Mouse (Mus musculus): ENCODE measurements around the gene Dnajb8. TPM values are rescaled to one million over a fixed set of nuclear protein-coding genes. Genes with fewer than 3 reads are reported as not detected.

Gene Dnajb8
- polyA plus RNA-seq (2016; fragmentation: Nextera tagmentation; extraction: Ambion mirVana) = not detected in 2 replicates

- Histone ChIP-seq H3K36me3 (no peaks in the 10 kb centered on the region), H3K4me1 (peaks cover 12% of the 10 kb centered on the region), H3K27ac (0 out of 2 replicates have a peak within 1 kb of the TSS, but pooled peaks have one; percentile 20), H3K9me3 (replicated peaks) (no peaks in the 10 kb centered on the region), H3K4me3 (no peak within 1 kb of the TSS), H3K27me3 (ENCODE audit: low read depth, poor library complexity, severe bottlenecking) (peaks cover 27% of the 10 kb centered on the region; the same call in 1 of the 2 replicates)
- 48% methylated on average over 10 of the region's 10 CpGs for WGBS
- DNase-seq (ENCODE audit: low spot score) = no peak
Observed at GRCm38 (mm10) chr6:88221968-88222367, at the start of gene Dnajb8. Gene Dnajb8 (plus strand): TSS chr6:88222268.

DNA sequence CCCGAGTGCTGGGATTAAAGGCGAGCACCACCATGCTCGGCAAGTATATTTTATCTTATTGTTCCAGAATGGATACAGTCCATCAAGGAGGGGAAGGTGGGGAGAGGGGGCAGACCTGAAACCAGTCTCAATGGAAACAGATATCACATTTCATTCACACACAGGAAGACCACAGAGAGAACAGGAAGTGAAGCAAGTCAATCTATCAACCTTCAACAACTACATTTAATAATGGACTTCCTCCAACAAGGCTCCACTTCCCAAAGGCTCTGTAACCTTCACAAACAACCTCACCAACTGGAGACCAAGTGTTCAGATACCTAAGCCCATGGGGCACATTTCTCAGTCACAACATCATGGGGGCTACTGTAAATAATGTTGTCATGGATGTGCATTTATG lies 47.9 kb upstream of the Dnajb8 start:
- no peaks in the 10 kb centered on the region for H3K27me3 ChIP-seq (ENCODE audit: low read depth, poor library complexity, severe bottlenecking)
- WGBS = 97% methylated on average over 3 of the region's 3 CpGs
- no peak for DNase-seq (ENCODE audit: low spot score)
- H3K36me3 ChIP-seq = no peaks in the 10 kb centered on the region
- H3K9me3 ChIP-seq (replicated peaks) = no peaks in the 10 kb centered on the region; the same call in 1 of the 2 replicates
- H3K27ac ChIP-seq = no peak overlapping the region
- H3K4me1 ChIP-seq = 0 out of 2 replicates have a peak, but pooled peaks cover 4% of the 10 kb centered on the region
- no peak overlapping the region for H3K4me3 ChIP-seq

DNA sequence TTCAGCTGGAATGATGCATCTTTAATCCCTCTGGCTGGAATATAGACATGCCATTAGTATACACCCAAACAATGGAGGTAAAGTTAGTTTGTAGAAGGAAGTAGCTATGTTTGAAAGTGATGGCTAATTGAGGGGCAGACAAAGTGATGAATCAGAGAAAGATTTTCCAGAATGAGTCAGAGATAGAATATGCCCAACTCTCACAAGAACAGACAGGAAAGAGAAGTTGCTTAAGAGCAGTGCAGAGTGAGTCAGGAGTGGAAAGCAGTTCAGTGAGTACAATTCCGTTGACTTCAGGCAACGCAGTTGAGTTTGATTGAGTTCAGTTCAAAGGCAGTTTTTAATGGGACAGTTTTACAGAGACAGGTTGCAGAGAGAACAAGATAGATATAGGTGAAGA lies 47.4 kb upstream of the Dnajb8 start:
- Histone ChIP-seq H3K9me3 (replicated peaks) (no peaks in the 10 kb centered on the region; the same call in 1 of the 2 replicates), H3K27ac (no peak overlapping the region), H3K4me3 (no peak overlapping the region), H3K4me1 (0 out of 2 replicates have a peak, but pooled peaks cover 4% of the 10 kb centered on the region), H3K27me3 (ENCODE audit: low read depth, poor library complexity, severe bottlenecking) (no peaks in the 10 kb centered on the region), H3K36me3 (no peaks in the 10 kb centered on the region)
- DNase-seq (ENCODE audit: low spot score) = no peak
- 89% methylated on average over 2 of the region's 2 CpGs for WGBS

- WGBS = 77% methylated on average over 4 of the region's 4 CpGs
- no peaks in the 10 kb centered on the region for H3K36me3 ChIP-seq
- no peaks in the 10 kb centered on the region for H3K9me3 ChIP-seq (replicated peaks)
- no peak for DNase-seq (ENCODE audit: low spot score)
- H3K27me3 ChIP-seq (ENCODE audit: low read depth, poor library complexity, severe bottlenecking) = peaks cover 37% of the 10 kb centered on the region
- H3K4me3 ChIP-seq = no peak overlapping the region
- no peak overlapping the region for H3K27ac ChIP-seq
- peaks cover 3% of the 10 kb centered on the region for H3K4me1 ChIP-seq
Observed at GRCm38 (mm10) chr6:88184671-88185070, 37.4 kb upstream of the Dnajb8 start.

GRCm38 (mm10) chr6:88188148-88188547 lies 33.9 kb upstream of the Dnajb8 start:
- H3K27me3 ChIP-seq (ENCODE audit: low read depth, poor library complexity, severe bottlenecking) = peaks cover 71% of the 10 kb centered on the region
- H3K36me3 ChIP-seq = no peaks in the 10 kb centered on the region
- no peak overlapping the region for H3K27ac ChIP-seq
- no peak for DNase-seq (ENCODE audit: low spot score)
- no peaks in the 10 kb centered on the region for H3K9me3 ChIP-seq (replicated peaks)
- H3K4me3 ChIP-seq = no peak overlapping the region
- WGBS = 78% methylated on average over 6 of the region's 6 CpGs
- peaks cover 17% of the 10 kb centered on the region for H3K4me1 ChIP-seq

DNA sequence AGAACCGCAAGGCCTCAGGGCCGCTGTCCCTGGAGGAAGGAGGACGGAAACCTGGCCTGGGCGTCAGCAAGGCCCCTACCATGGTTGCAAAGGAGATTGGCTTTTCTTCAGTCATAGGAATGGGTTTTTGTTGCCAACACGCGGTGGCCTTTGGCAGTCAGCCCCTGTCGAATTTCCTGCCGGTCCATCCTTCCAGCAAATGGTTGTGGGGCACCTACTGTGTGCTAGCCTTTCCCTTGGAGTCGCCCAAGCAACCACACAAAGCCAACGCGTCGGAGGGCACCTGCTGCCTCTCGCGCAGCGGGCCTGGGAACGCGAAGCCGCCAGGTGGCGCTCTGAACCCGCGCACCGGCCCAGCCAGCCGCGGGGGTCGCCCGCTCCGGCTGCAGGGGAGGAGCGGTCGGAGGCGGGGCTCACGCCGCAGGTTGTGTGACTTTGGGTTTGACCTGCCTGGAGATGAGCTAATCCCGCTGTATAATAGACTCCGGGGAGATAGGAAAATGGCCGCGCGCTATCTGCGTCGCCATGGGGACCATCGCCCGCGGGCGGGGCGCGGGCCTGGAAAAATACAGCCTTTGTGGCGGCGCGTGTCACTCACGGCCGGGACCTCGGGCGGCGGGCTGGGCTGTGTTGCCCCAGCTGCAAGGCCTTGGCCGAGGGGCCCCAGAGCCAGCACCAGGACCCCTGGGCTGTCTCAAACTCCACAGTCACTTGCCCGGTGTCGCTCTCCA lies 32.6 kb upstream of the Dnajb8 start:
- 1% methylated on average over 56 of the region's 56 CpGs for WGBS
- peaks cover 85% of the 10 kb centered on the region for H3K27me3 ChIP-seq (ENCODE audit: low read depth, poor library complexity, severe bottlenecking)
- peaks cover 30% of the 10 kb centered on the region for H3K4me1 ChIP-seq
- H3K36me3 ChIP-seq = no peaks in the 10 kb centered on the region
- peak overlapping the region; percentile 57 for H3K4me3 ChIP-seq
- H3K9me3 ChIP-seq (replicated peaks) = no peaks in the 10 kb centered on the region
- H3K27ac ChIP-seq = no peak overlapping the region
- DNase-seq (ENCODE audit: low spot score) = peak; percentile 91

DNA sequence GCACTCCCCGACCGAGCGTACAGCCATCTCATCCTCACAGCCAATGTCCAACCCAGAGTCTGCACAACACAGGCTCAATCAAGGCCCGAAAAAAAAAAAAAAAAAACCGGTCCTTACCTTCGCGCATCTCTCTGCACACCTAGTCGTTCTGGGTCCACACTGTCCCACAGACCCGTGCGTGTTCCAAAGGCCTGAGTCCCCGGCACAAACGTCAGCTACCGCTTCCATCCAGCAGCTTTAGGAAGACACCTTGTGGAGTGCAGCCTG lies 32.1 kb upstream of the Dnajb8 start:
- no peak for DNase-seq (ENCODE audit: low spot score)
- no peak overlapping the region for H3K27ac ChIP-seq
- H3K4me1 ChIP-seq = peaks cover 33% of the 10 kb centered on the region
- no peaks in the 10 kb centered on the region for H3K36me3 ChIP-seq
- WGBS = 2% methylated on average over 13 of the region's 13 CpGs
- peak overlapping the region; percentile 57 for H3K4me3 ChIP-seq
- H3K27me3 ChIP-seq (ENCODE audit: low read depth, poor library complexity, severe bottlenecking) = peaks cover 90% of the 10 kb centered on the region
- H3K9me3 ChIP-seq (replicated peaks) = no peaks in the 10 kb centered on the region

DNA sequence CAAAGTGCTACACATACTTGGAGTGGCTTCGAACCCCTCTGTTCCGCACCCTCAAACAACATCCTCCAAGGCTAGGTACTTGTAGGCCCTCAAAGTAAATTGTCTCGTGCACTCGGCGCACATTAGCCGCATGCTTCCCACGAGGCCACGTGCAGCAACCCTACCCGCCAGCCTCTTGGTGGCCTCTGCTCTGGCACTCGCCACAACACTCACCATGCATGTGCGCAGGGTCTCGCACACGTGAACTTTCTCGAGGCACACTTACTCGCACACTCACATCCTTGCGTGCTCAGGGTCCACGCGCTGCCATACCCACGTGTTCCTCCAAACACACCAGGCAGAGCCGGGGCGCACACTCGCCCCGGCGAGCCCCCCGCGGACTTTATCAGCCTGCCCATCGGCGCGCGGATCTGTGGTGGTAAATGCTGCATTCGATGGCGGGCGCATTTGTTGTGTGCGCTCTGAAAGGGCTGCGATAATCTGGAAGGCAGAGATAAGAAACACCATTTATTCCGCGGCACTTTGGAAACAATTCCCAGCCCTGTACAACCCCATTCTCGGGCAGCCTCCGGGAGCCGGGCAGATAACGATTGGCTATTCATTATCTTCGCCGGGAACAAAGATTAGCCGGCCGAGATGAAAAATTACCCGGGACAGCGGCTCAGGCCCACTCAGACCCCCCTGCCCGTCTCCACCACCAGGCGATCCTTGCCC lies 31.6 kb upstream of the Dnajb8 start:
- H3K9me3 ChIP-seq (replicated peaks) = no peaks in the 10 kb centered on the region
- H3K36me3 ChIP-seq = no peaks in the 10 kb centered on the region
- 1% methylated on average over 49 of the region's 49 CpGs for WGBS
- H3K27me3 ChIP-seq (ENCODE audit: low read depth, poor library complexity, severe bottlenecking) = peaks cover 94% of the 10 kb centered on the region
- H3K27ac ChIP-seq = no peak overlapping the region
- DNase-seq (ENCODE audit: low spot score) = peak; percentile 63
- H3K4me1 ChIP-seq = peaks cover 33% of the 10 kb centered on the region
- peak overlapping the region; percentile 57 for H3K4me3 ChIP-seq

- Histone ChIP-seq H3K4me3 (peak overlapping the region; percentile 57; the same call in 1 of the 2 replicates), H3K36me3 (no peaks in the 10 kb centered on the region), H3K27me3 (ENCODE audit: low read depth, poor library complexity, severe bottlenecking) (peaks cover 100% of the 10 kb centered on the region), H3K4me1 (peaks cover 35% of the 10 kb centered on the region), H3K9me3 (replicated peaks) (no peaks in the 10 kb centered on the region), H3K27ac (no peak overlapping the region)
- peak; percentile 54 for DNase-seq (ENCODE audit: low spot score)
- 7% methylated on average over 6 of the region's 6 CpGs for WGBS
Observed at GRCm38 (mm10) chr6:88191024-88191365, 31.1 kb upstream of the Dnajb8 start.

DNA sequence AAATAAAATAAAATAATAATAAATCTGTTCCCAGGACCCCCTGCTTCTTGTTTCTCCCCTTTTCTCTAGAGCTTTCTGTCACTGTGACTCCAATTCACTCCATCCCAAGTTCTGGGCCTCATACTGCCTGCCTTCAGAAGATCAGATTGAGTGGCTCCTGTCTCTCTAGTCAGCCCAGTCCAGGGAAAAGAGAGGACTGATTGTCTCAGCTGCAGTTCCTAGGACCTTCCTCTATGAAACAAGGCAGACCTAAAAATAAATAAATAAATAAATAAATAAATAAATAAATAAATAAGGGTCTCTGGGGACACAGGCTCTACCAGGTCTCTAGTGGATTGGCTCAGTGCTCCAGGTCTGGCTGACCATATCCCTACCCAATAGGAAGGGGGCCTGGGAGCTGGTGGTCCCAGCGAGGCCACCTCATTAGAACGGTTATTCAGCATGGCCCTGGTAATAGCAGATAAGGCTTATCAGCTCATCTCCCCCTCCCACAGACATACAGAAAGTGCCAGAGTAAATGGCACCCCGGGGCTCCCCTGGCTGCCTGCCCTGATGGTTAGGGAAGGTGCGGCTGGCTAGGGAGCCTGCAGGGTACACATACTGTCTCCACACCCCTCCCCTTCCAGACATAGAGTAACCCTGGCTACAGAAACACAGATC lies 30.5 kb upstream of the Dnajb8 start:
- peaks cover 100% of the 10 kb centered on the region for H3K27me3 ChIP-seq (ENCODE audit: low read depth, poor library complexity, severe bottlenecking)
- peak; percentile 38 for DNase-seq (ENCODE audit: low spot score)
- H3K9me3 ChIP-seq (replicated peaks) = no peaks in the 10 kb centered on the region
- no peak overlapping the region for H3K4me3 ChIP-seq
- 10% methylated on average over 4 of the region's 4 CpGs for WGBS
- no peaks in the 10 kb centered on the region for H3K36me3 ChIP-seq
- H3K27ac ChIP-seq = no peak overlapping the region
- peaks cover 40% of the 10 kb centered on the region for H3K4me1 ChIP-seq

GRCm38 (mm10) chr6:88192756-88193155 lies 29.3 kb upstream of the Dnajb8 start:
- no peaks in the 10 kb centered on the region for H3K9me3 ChIP-seq (replicated peaks)
- no peak overlapping the region for H3K4me3 ChIP-seq
- WGBS = 14% methylated on average over 8 of the region's 8 CpGs
- H3K4me1 ChIP-seq = peaks cover 53% of the 10 kb centered on the region
- H3K27ac ChIP-seq = no peak overlapping the region
- no peaks in the 10 kb centered on the region for H3K36me3 ChIP-seq
- H3K27me3 ChIP-seq (ENCODE audit: low read depth, poor library complexity, severe bottlenecking) = peaks cover 100% of the 10 kb centered on the region
- no peak for DNase-seq (ENCODE audit: low spot score)

GRCm38 (mm10) chr6:88193433-88194052 lies 28.5 kb upstream of the Dnajb8 start, which contains the start of gene Gata2:
Gene Gata2 (plus strand): TSS chr6:88193891.
- H3K4me3 ChIP-seq = peak within 1 kb of the TSS; percentile 45
- H3K9me3 ChIP-seq (replicated peaks) = no peaks in the 10 kb centered on the region
- no peaks in the 10 kb centered on the region for H3K36me3 ChIP-seq
- WGBS = under 1% methylated on average over 57 of the region's 57 CpGs
- DNase-seq (ENCODE audit: low spot score) = peak; percentile 68
- peaks cover 60% of the 10 kb centered on the region for H3K4me1 ChIP-seq
- peaks cover 100% of the 10 kb centered on the region for H3K27me3 ChIP-seq (ENCODE audit: low read depth, poor library complexity, severe bottlenecking)
- H3K27ac ChIP-seq = peak within 1 kb of the TSS; percentile 20

Measured in limb, embryonic 10.5 days (tissue).